Mouse (Mus musculus): Measurements from ENCODE around the gene Cxadr. TPM values are rescaled to one million over a fixed set of nuclear protein-coding genes. Genes with fewer than 3 reads are reported as not detected.

The Cxadr gene
- total RNA-seq, 2 experiments from 2014 or later, result 14.7 to 16.9 TPM

DNA sequence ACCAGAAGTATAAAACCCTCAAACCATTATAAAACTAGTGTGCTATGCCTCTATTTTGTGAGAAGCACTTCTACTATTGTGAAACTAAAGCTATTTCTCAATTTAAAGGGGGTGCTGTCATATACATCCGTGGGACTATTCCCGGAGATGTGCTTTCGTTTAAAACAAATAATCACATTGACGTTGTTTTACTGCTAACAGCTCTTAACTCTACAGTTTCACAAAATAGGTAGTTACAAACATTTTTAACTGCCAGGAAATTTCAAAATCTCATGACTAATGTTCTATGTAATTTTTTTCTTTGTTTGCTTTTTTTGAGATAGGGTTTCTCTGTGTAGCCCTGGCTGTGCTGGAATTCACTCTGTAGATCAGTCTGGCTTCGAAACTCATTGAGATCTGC is 77.2 kb downstream of the Cxadr start:
- H3K27ac ChIP-seq, result no peak overlapping the region
- no peak for DNase-seq (ENCODE audit: low spot score in 2 of 2)
- no peak overlapping the region for H3K4me3 ChIP-seq
- no peak for TF ChIP-seq CTCF (conservative IDR thresholded peaks at IDR 0.05)

DNA sequence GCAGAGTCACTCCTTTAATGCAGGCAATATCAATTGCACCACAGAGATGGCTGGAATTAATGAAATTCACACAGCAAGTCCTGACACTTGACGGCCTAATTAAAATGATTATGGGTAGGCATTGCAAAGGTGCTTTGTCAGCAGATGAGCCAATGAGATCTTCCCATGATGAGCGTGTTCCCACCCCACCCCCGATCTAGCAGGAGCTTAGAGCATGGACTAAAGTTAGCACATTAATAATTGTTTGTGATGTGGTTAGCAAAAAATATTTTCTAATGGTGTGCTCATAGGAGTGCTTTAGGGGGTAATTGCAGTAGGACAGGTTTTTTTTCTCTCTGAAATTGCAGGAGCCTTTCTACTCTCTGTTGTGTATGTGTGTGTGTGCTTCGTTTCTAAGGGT is 87.8 kb downstream of the Cxadr start:
- DNase-seq (ENCODE audit: low spot score in 2 of 2), result no peak
- no peak for TF ChIP-seq CTCF (conservative IDR thresholded peaks at IDR 0.05)
- no peak overlapping the region for H3K4me3 ChIP-seq
- no peak overlapping the region for H3K27ac ChIP-seq

DNA sequence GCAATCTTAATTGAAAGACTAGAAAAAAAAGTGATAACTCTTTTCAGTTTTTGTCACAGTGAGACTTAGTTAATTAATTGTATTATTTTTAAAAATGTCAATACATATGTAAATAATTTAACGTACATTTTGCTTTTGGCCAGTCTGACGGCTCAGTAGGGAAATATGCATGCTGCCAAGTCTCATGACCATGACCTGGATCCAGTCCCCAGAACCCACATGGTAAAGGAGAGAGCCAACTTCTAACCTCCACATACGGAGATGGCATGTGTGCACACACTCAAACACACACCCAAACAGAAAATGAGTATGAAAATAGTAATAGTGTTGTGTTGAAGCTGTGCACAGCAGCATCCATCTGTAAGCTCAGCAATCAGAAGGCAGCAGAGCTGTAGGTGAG is 88.7 kb downstream of the Cxadr start:
- no peak for TF ChIP-seq CTCF (conservative IDR thresholded peaks at IDR 0.05)
- H3K4me3 ChIP-seq, result no peak overlapping the region
- H3K27ac ChIP-seq, result no peak overlapping the region
- DNase-seq (ENCODE audit: low spot score in 2 of 2), result no peak

DNA sequence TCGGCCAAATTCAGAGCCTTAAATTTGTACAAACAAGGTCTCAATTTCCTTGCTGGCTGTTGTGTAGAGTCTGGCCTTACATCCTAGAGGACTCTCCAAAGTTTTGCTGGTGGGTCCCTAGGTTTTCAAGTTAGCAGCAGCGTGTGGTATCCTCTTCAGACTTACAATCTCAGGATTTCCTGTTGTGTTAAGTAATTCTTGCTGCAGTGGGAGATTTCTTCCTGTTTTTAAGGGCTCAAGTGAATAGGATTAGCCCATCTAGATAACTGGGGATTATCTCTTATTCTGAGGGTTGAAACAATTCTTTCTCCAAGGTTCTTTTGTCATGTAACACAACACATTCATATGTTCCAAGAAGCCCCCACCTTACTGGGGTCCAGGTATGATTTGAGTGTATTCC is 90.1 kb downstream of the Cxadr start:
- no peak overlapping the region for H3K4me3 ChIP-seq
- no peak for TF ChIP-seq CTCF (conservative IDR thresholded peaks at IDR 0.05)
- H3K27ac ChIP-seq, result no peak overlapping the region
- DNase-seq (ENCODE audit: low spot score in 2 of 2), result no peak

DNA sequence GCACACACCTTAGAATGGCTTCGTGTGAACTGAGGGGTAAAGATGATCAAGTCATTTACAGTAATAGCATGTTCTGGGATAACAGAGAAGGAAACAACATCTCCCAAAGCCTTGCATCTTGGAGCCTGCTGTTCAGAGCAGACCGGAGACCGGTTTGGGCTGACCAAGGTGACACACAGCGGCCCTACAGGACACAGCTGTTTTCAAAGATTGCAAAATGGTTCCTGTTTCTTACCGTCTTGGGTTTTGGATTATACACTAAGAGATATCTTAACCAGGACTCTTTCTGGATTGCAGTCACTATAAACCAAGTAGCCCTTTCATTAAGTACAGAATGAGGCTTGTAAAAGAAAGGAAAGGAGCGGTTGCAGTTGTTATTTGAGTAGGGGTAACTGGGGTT is 97.4 kb downstream of the Cxadr start:
- no peak for TF ChIP-seq CTCF (conservative IDR thresholded peaks at IDR 0.05)
- no peak overlapping the region for H3K27ac ChIP-seq
- no peak for DNase-seq (ENCODE audit: low spot score in 2 of 2)
- H3K4me3 ChIP-seq, result no peak overlapping the region

DNA sequence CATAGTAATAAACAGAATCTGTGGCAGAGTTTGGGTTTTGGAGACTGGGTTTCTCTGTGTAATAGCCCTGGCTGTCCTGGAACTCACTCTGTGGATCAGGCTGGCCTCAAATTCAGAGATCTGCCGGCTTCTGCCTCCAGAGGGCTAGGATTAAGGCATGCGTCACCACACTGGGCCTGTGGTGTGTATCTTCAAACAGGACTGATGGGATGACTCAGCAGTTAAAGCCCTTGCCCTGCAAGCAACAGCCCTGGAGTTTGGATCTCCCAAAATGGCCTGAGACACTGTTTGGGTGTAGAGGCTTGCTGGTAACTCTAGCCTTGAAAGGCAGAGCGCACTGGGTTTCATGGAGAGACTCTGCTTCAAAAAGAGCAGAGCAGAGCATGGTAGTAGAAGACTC is 98.1 kb downstream of the Cxadr start:
- no peak for TF ChIP-seq CTCF (conservative IDR thresholded peaks at IDR 0.05)
- no peak overlapping the region for H3K4me3 ChIP-seq
- DNase-seq (ENCODE audit: low spot score in 2 of 2), result no peak

DNA sequence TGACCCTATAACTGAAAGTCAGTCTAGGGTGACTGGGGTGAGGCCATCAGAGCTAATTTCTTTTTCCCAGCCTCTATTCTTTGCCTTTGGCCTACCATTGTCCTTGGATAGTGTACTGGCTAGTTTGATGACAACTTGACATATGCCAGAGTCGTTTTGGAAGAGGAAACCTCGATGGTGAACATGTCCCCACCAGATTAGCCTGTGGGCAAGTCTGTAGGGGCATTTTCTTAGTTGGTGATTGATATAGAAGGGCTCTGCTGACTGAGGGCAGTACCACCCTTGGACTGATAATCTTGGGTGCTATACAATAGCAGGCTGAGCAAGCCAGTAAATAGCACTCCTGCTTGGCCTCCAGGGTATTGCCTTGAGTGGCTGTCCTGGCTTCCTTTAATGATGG is 101.0 kb downstream of the Cxadr start:
- H3K4me3 ChIP-seq, result no peak overlapping the region
- DNase-seq (ENCODE audit: low spot score in 2 of 2), result no peak
- no peak for TF ChIP-seq CTCF (conservative IDR thresholded peaks at IDR 0.05)
- H3K27ac ChIP-seq, result no peak overlapping the region

More for the DNA sequence above, 98.1 kb downstream of the Cxadr start:
- no peak overlapping the region for H3K27ac ChIP-seq

DNA sequence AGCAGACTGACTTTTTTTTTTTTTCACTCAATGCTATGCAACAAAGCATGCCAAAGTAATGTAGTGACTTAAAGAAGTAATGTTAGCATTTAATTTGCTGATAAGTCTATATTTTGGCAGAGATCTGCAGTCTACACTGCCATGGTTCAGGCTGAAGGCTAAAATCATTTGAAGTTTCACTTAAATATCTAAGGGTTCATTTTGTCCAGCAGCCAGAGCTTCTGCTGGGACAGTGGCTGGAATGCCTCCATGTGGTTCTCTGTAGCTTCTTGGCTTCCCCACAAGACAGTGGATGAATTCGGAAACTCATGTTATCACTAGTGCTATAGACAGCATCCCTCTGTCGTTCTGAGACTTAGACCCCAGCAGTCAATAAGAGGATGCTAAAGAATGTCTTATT is 105.4 kb downstream of the Cxadr start:
- Histone ChIP-seq H3K27ac (no peak overlapping the region), H3K4me3 (no peak overlapping the region)
- no peak for DNase-seq (ENCODE audit: low spot score in 2 of 2)
- no peak for TF ChIP-seq CTCF (conservative IDR thresholded peaks at IDR 0.05)

DNA sequence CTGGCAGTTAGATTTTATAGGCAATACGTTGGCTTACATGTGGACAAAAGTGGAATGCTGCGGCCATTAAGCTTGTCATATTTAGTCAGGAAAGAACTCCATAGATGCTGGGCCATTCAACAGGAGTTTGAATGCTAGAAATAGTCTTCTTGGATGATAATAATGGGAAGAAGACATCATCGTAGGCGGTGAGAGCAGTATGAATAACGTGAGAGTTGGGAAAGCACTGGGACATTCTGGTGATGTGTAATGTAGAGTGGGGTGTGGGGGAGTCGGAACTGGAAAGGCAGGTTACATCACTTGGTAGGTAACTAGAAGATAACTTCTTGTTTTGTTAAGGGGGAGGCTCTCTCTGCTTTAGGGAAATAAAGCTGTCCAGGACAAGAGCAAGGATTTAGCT is 106.6 kb downstream of the Cxadr start:
- no peak for TF ChIP-seq CTCF (conservative IDR thresholded peaks at IDR 0.05)

More for the DNA sequence above, 106.6 kb downstream of the Cxadr start:
- no peak overlapping the region for H3K4me3 ChIP-seq
- no peak for DNase-seq (ENCODE audit: low spot score in 2 of 2)
- no peak overlapping the region for H3K27ac ChIP-seq

Other genes with a start within 250 kb of the Cxadr start
- gene Btg3, start 75.7 kb downstream of the Cxadr start, total RNA-seq (2021), result 10 to 100 TPM; 16.5 to 17.7 TPM